Mouse (Mus musculus): ENCODE measurements around the gene Zbtb44.
"Not testable (repeated sequence)": the region's sequence is repeated elsewhere in the genome, so short reads cannot be mapped to it uniquely, and the experiment has no call there.

The Zbtb44 gene

DNA sequence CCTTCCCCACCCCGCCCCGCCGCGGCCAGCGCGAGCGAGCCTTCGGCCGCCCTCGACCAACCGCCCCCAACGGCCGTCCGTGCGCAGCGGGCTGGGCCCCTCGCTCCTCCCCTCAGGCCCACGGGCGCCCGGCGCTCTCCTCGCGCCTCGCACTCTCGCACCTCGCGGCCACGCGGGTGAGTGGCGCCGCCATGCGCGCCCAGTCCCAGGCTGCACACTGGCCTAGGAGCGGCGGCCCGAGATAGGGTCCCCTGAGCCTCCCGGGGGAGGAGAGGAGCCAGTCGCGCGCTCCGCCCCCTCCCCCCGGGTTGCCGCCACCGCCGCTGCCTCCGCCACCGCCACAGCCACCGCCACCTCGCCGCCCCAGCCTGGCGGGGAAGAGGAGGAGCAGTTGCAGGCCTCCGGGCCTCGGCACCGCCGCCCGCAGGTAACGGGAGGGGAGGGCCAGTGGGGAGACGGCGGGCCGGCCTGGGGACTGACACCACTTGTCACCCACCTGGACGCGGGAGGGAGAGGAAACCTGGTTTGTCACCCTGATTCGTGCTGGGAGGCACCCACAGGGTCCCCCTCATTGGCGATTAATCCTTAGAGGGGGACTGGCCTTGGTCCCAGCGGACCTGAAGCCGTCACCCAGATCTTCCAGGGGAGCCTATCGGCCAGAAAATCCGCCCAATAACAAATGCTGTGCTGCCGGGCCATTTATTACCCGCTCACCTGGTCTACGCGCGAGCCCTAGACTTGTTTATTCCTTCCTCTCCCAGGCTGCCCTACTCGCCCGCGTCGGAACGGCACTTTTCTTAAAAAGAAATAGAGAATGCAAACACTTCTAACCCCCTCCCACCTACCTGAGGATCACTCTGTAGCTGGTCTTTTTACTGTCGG, at the start of gene Zbtb44:
Zbtb44 (plus strand) TSS at position 113 of the 882 bp plus-strand sequence.
- DNase-seq (ENCODE audit: low spot score) = no peak

DNA sequence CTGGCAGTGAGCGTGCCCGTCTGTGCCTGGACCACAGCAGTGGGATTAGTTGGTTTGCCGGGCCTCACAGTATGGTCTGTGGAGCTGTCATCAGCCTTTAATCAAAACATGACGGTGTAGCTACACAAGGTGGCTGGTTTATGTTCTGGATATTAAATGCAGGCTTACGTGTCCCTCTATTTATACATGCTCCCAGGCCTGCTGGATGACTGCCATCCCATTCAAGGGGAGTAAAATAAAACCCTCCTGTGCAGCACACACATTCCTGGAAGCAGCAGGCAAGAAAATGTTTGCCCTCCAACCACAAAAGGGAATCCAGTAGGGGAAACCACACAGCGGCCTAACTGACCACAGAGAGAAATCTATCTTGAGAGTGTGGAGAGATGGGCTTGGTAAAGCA, 44.7 kb upstream of the Zbtb44 start:
- DNase-seq (ENCODE audit: low spot score) = no peak

GRCm38 (mm10) chr9:30993106-30993505, 37.3 kb upstream of the Zbtb44 start:
- DNase-seq (ENCODE audit: low spot score) = no peak

GRCm38 (mm10) chr9:30996590-30997562, 33.6 kb upstream of the Zbtb44 start:
- DNase-seq (ENCODE audit: low spot score) = no peak

- no peak for DNase-seq (ENCODE audit: low spot score)
These were observed 29.8 kb upstream of the Zbtb44 start for GRCm38 (mm10) chr9:31000641-31001040.

DNA sequence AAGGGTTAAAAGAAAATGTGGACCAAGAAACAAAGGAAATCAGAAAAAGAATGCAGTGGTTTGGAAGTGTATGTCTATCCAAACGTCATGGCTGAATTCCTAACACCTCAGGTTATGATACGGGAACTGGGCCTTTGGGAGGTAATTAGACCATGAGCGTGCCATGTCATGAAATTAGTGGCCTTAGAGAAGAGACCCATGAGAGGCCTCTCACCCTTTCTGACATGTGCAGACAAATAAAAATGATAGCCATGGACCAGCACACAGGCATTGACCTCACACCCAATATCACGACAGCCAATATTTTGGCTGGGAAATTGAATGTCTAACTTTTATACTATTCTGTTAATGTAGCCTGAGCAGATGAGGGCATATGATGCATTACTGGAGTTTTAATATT, 27.9 kb upstream of the Zbtb44 start:
- no peak for DNase-seq (ENCODE audit: low spot score)

GRCm38 (mm10) chr9:31009334-31009733, 21.1 kb upstream of the Zbtb44 start:
- no peak for DNase-seq (ENCODE audit: low spot score)

- no peak for DNase-seq (ENCODE audit: low spot score)
These were observed 20.4 kb upstream of the Zbtb44 start for GRCm38 (mm10) chr9:31010040-31010439.

DNA sequence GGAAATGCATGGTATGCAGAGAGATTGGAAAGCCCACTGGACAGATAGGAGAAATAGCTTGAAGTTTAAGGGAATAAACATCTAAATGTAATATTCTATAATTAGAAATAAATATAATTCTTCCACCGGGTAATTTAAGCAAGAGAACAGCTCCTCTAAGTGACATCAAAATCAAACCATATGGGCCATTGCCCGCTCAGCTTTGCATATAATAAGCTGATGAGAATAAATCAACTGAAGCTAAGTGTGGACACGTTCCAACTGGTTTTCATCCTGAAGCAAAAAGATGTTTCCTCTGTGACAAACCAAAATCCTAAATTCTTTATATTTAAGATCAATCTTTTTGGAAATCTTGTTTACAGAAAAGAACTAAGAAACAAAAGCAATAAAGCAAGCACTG, 19.7 kb upstream of the Zbtb44 start:
- DNase-seq (ENCODE audit: low spot score) = no peak

DNA sequence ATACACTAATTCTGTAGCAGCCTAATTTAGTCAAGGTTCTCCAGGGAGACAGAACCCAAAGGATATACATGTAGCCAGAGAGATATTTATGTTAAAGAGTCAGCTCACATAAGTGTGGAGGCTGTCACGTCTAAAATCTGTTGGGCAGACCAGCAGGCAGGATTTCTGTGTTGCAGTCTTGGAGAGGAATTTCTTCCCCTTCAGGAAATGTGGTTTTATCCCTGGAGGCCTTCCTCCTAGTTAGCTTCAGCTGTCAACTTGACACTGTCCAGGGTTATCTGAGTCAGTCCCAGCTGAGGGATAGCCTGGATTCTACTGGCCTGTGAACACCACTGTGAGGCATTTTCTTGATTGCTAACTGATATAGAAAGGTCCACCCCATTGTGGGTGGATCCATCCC, 18.9 kb upstream of the Zbtb44 start:
- DNase-seq (ENCODE audit: low spot score) = no peak

DNA sequence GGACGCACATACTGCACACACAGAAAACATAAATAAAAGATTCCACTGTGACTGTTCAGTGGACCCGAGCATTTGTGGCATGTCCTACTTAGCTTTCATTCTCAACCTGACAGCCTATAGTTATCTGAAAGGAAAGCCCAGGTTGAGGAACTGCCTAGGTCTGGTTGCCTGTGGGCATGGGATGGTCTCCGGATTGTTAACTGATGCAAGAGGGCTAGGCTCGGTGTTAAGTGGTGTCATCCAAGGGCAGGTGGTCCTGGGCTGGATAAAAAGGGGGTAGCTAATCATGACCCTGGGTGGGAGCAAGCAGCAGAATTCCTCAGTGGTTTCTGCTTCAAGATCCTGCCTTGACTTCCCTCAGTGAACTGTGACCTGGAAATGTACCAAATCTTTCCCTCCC, 17.8 kb upstream of the Zbtb44 start:
- DNase-seq (ENCODE audit: low spot score) = no peak

DNA sequence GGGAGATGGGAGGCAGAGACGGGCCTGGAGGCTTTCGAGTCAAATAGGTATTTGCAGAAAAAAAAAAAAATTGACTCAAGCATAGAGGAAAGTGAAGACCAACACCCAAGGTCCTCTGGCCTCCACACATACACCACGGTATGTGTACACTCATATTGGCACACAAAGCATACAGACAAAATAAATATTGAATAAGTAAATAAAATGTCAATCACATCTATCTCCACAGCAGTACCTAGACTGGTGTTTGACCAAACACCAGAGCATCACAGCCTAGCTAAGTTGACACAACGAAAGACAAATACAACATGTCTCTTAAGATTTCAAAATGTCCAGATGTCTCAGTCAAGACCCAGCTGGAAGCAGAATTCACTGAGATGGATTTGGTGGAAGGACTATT, 17.0 kb upstream of the Zbtb44 start:
- DNase-seq (ENCODE audit: low spot score) = no peak

DNA sequence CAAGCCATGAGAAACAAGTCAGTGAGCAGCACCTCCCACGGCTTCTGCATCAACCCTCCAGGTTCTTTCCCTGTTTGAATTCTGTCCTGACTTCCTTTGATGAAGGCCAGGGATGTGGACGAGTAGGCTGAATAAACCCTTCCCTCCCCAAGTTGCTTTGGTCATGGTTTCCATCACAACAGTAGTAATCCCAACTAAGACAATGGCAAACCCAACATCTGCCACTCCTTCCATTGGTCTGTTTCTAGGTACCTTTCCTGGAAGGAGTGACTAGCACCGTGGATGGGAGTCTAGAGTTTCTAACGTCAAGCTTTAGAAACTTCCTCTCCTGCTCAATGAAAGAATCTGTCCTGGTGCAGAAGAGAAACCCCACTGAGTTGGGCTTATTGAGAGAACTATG, 12.8 kb upstream of the Zbtb44 start:
- DNase-seq (ENCODE audit: low spot score) = no peak

DNA sequence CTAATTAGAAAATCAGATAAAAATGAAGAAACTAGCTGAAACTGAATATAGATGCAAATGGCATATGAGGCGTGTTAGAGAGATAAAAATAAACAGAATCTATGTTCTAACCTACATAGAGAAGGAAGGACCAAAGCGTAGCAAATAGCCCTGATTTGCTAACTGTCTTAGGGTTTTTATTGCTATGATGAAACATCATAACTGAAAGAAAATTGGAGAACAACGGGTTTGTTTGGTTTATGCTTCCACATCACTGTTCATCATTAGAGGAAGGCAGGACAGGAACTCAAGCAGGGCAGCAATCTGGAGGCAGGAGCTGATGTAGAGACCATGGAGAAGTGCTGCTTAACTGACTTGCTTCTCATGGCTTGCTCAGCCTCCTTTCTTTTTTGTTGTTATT, 12.3 kb upstream of the Zbtb44 start:
- DNase-seq (ENCODE audit: low spot score) = no peak

DNA sequence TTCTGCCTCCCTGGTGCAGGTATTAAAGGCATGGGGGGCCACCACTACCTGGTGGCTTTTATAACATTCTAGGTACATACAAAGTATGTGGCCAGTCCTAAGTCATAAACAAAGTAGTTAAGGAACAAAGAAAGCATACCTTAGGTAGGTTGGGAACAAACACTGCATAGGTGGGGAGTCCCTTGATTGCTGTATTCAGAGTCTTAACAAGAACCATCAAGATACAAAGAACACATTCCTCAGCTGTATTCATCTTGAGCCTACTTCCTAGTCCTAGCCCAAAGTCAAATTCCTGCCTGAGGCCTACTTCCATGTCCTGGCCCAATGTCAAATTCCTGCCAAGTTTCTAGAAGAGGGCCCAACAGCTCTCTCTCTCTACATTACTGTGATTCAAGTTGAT, 11.7 kb upstream of the Zbtb44 start:
- no peak for DNase-seq (ENCODE audit: low spot score)

DNA sequence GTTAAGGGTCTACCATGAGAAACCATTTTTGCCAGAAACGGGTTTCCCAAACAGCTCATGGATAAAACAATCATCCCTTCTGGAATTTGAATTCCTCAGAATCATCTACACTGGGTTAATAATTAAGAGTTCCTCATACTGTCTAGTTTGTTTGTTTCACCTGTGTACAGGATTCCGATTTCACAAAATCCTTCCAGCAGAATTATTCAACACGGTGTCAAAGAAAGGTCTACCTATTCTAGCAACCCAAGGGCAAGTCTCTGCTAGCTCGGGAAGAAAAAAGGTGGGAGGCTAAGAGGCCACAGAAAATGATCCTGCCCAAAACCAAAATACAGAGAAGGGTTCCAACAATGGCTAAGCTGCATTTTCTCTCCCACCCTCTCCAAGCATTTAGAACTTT, 2.2 kb upstream of the Zbtb44 start:
- DNase-seq (ENCODE audit: low spot score) = no peak

- DNase-seq (ENCODE audit: low spot score) = peak; percentile 83
These were observed 513 bp upstream of the Zbtb44 start for GRCm38 (mm10) chr9:31029751-31030511.

- DNase-seq (ENCODE audit: low spot score) = no peak
These were observed 985 bp downstream of the Zbtb44 start for GRCm38 (mm10) chr9:31031414-31031843.

DNA sequence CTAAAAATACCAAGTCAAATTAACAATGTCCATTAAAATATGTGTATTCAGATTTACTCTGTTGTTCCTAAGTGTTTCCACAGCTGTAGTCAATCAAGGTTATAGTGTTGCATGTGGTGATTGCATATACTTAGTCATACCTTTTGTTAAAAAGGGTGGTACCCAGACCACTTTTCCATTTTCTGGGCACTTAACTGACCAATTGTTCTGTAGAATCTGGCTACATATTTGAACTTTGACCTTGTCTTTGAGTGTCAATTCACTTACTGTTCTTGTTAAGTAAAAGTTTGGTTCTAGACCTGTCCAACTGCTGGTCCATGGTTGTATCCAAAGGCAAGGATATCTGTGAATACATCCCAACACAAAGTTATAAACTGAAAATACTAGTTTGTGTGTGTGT, 2.1 kb downstream of the Zbtb44 start:
- no peak for DNase-seq (ENCODE audit: low spot score)

- no peak for DNase-seq (ENCODE audit: low spot score)
These were observed 19.8 kb downstream of the Zbtb44 start for GRCm38 (mm10) chr9:31050208-31050607.

DNA sequence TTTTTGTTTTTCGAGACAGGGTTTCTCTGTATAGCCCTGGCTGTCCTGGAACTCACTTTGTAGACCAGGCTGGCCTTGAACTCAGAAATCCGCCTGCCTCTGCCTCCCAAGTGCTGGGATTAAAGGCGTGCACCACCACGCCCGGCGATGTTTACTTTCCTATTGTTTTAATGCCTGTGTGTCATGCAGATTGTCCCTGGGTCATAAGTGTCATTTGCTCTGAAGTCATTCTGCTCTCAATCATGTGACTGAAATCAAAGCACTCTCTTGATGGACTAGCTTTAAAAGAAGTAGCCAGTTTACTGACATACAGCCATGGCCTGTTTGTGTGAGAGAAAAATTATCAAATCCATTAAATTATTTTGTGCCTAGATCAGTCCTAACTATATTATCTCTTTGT, 21.1 kb downstream of the Zbtb44 start:
- not testable (repeated sequence) for DNase-seq (ENCODE audit: low spot score)

- no peak for DNase-seq (ENCODE audit: low spot score)
These were observed 28.3 kb downstream of the Zbtb44 start for GRCm38 (mm10) chr9:31058723-31059122.
